Mouse (Mus musculus): Measurements from ENCODE around the gene Mphosph9. TPM values are rescaled to one million over a fixed set of nuclear protein-coding genes. Genes with fewer than 3 reads are reported as not detected.

Gene Mphosph9
- polyA plus RNA-seq, 1 experiment = 21.7 TPM

- Histone ChIP-seq H3K27ac (ENCODE audit: insufficient read depth, low read length) (no peak overlapping the region), H3K4me3 (ENCODE audit: low read depth, low read length) (no peak overlapping the region), H3K4me1 (ENCODE audit: control insufficient read depth, insufficient read depth, low read length) (peaks cover 8% of the 10 kb centered on the region), H3K9ac (ENCODE audit: low read depth, poor library complexity, severe bottlenecking) (no peak overlapping the region), H3K9me3 (replicated peaks; ENCODE audit: control insufficient read depth, insufficient read depth, low read length, poor library complexity, severe bottlenecking) (no peaks in the 10 kb centered on the region), H3K27me3 (ENCODE audit: control insufficient read depth, insufficient read depth, low read length, poor library complexity, severe bottlenecking) (no peaks in the 10 kb centered on the region), H3K36me3 (ENCODE audit: control insufficient read depth, insufficient read depth, low read length, poor library complexity, severe bottlenecking) (no peaks in the 10 kb centered on the region)
- TF ChIP-seq CTCF (IDR thresholded peaks at IDR 0.05; ENCODE audit: low read depth, low read length) (no peak), EP300 (IDR thresholded peaks at IDR 0.05; ENCODE audit: insufficient read depth, low read depth, low read length) (no peak), POLR2A (IDR thresholded peaks at IDR 0.05; ENCODE audit: insufficient read depth, low read length) (no peak)
These were observed 123.5 kb downstream of the Mphosph9 start for GRCm38 (mm10) chr5:124204127-124204794.

- Histone ChIP-seq H3K4me3 (ENCODE audit: low read depth, low read length) (no peak overlapping the region), H3K36me3 (ENCODE audit: control insufficient read depth, insufficient read depth, low read length, poor library complexity, severe bottlenecking) (no peaks in the 10 kb centered on the region), H3K27ac (ENCODE audit: insufficient read depth, low read length) (no peak overlapping the region), H3K4me1 (ENCODE audit: control insufficient read depth, insufficient read depth, low read length) (peaks cover 8% of the 10 kb centered on the region), H3K9me3 (replicated peaks; ENCODE audit: control insufficient read depth, insufficient read depth, low read length, poor library complexity, severe bottlenecking) (no peaks in the 10 kb centered on the region), H3K9ac (ENCODE audit: low read depth, poor library complexity, severe bottlenecking) (no peak overlapping the region), H3K27me3 (ENCODE audit: control insufficient read depth, insufficient read depth, low read length, poor library complexity, severe bottlenecking) (no peaks in the 10 kb centered on the region)
- TF ChIP-seq POLR2A (IDR thresholded peaks at IDR 0.05; ENCODE audit: insufficient read depth, low read length) (no peak), CTCF (IDR thresholded peaks at IDR 0.05; ENCODE audit: low read depth, low read length) (no peak), EP300 (IDR thresholded peaks at IDR 0.05; ENCODE audit: insufficient read depth, low read depth, low read length) (no peak)
These were observed 124.5 kb downstream of the Mphosph9 start for GRCm38 (mm10) chr5:124203251-124203650.

GRCm38 (mm10) chr5:124202071-124202470, 125.7 kb downstream of the Mphosph9 start:
- H3K36me3 ChIP-seq (ENCODE audit: control insufficient read depth, insufficient read depth, low read length, poor library complexity, severe bottlenecking) = no peaks in the 10 kb centered on the region
- no peak overlapping the region for H3K9ac ChIP-seq (ENCODE audit: low read depth, poor library complexity, severe bottlenecking)
- no peak overlapping the region for H3K4me3 ChIP-seq (ENCODE audit: low read depth, low read length)
- H3K9me3 ChIP-seq (replicated peaks; ENCODE audit: control insufficient read depth, insufficient read depth, low read length, poor library complexity, severe bottlenecking) = no peaks in the 10 kb centered on the region
- no peaks in the 10 kb centered on the region for H3K27me3 ChIP-seq (ENCODE audit: control insufficient read depth, insufficient read depth, low read length, poor library complexity, severe bottlenecking)
- no peak for TF ChIP-seq CTCF (IDR thresholded peaks at IDR 0.05; ENCODE audit: low read depth, low read length)
- no peak for TF ChIP-seq EP300 (IDR thresholded peaks at IDR 0.05; ENCODE audit: insufficient read depth, low read depth, low read length)
- TF ChIP-seq POLR2A (IDR thresholded peaks at IDR 0.05; ENCODE audit: insufficient read depth, low read length) = no peak
- H3K27ac ChIP-seq (ENCODE audit: insufficient read depth, low read length) = no peak overlapping the region
- peaks cover 4% of the 10 kb centered on the region for H3K4me1 ChIP-seq (ENCODE audit: control insufficient read depth, insufficient read depth, low read length)

GRCm38 (mm10) chr5:124201564-124201963, 126.2 kb downstream of the Mphosph9 start:
- peaks cover 4% of the 10 kb centered on the region for H3K4me1 ChIP-seq (ENCODE audit: control insufficient read depth, insufficient read depth, low read length)
- no peaks in the 10 kb centered on the region for H3K9me3 ChIP-seq (replicated peaks; ENCODE audit: control insufficient read depth, insufficient read depth, low read length, poor library complexity, severe bottlenecking)
- no peaks in the 10 kb centered on the region for H3K27me3 ChIP-seq (ENCODE audit: control insufficient read depth, insufficient read depth, low read length, poor library complexity, severe bottlenecking)
- TF ChIP-seq EP300 (IDR thresholded peaks at IDR 0.05; ENCODE audit: insufficient read depth, low read depth, low read length) = no peak
- H3K4me3 ChIP-seq (ENCODE audit: low read depth, low read length) = no peak overlapping the region
- no peaks in the 10 kb centered on the region for H3K36me3 ChIP-seq (ENCODE audit: control insufficient read depth, insufficient read depth, low read length, poor library complexity, severe bottlenecking)
- H3K9ac ChIP-seq (ENCODE audit: low read depth, poor library complexity, severe bottlenecking) = no peak overlapping the region
- no peak overlapping the region for H3K27ac ChIP-seq (ENCODE audit: insufficient read depth, low read length)

Other genes with a start within 250 kb of the Mphosph9 start
- 0.49 and 0.79 TPM in 2 replicates for gene Abcb9, start 232.2 kb downstream of the Mphosph9 start, polyA plus RNA-seq (2011; ENCODE audit: insufficient read depth, insufficient read length, low read depth, missing spikeins)
- gene Ogfod2, start 215.7 kb downstream of the Mphosph9 start, polyA plus RNA-seq (2011; ENCODE audit: insufficient read depth, insufficient read length, low read depth, missing spikeins) = 4.6 and 6.0 TPM in 2 replicates
- gene Arl6ip4, start 211.9 kb downstream of the Mphosph9 start, polyA plus RNA-seq (2011; ENCODE audit: insufficient read depth, insufficient read length, low read depth, missing spikeins) = 73.7 and 82.5 TPM in 2 replicates
- 13.0 and 13.1 TPM in 2 replicates for gene Pitpnm2, start 78.2 kb downstream of the Mphosph9 start, polyA plus RNA-seq (2011; ENCODE audit: insufficient read depth, insufficient read length, low read depth, missing spikeins)
- 15.4 and 16.2 TPM in 2 replicates for gene 2810006K23Rik, start 117 bp upstream of the Mphosph9 start, polyA plus RNA-seq (2011; ENCODE audit: insufficient read depth, insufficient read length, low read depth, missing spikeins)
- gene Cdk2ap1, start 35.1 kb upstream of the Mphosph9 start, polyA plus RNA-seq (2011; ENCODE audit: insufficient read depth, insufficient read length, low read depth, missing spikeins) = 122 and 125 TPM in 2 replicates
- gene Sbno1, start 98.0 kb upstream of the Mphosph9 start, polyA plus RNA-seq (2011; ENCODE audit: insufficient read depth, insufficient read length, low read depth, missing spikeins) = 177 and 189 TPM in 2 replicates
- 166 and 187 TPM in 2 replicates for gene Kmt5a, start 112.0 kb upstream of the Mphosph9 start, polyA plus RNA-seq (2011; ENCODE audit: insufficient read depth, insufficient read length, low read depth, missing spikeins)
- gene Rilpl2, start 150.4 kb upstream of the Mphosph9 start, polyA plus RNA-seq (2011; ENCODE audit: insufficient read depth, insufficient read length, low read depth, missing spikeins) = 4.7 and 6.3 TPM in 2 replicates
- gene Snrnp35, start 155.2 kb upstream of the Mphosph9 start, polyA plus RNA-seq (2011; ENCODE audit: insufficient read depth, insufficient read length, low read depth, missing spikeins) = 27.1 and 28.6 TPM in 2 replicates
- 16.6 and 18.0 TPM in 2 replicates for gene Rilpl1, start 203.4 kb upstream of the Mphosph9 start, polyA plus RNA-seq (2011; ENCODE audit: insufficient read depth, insufficient read length, low read depth, missing spikeins)
- 193 and 281 TPM in 2 replicates for gene Tmed2, start 212.7 kb upstream of the Mphosph9 start, polyA plus RNA-seq (2011; ENCODE audit: insufficient read depth, insufficient read length, low read depth, missing spikeins)
- gene Ddx55, start 224.9 kb upstream of the Mphosph9 start, polyA plus RNA-seq (2011; ENCODE audit: insufficient read depth, insufficient read length, low read depth, missing spikeins) = 13.2 and 13.7 TPM in 2 replicates

Measured in ES-Bruce4 (cell line).